20 mouse cellular contexts compared by ENCODE assay signal in the genomic region with DNA sequence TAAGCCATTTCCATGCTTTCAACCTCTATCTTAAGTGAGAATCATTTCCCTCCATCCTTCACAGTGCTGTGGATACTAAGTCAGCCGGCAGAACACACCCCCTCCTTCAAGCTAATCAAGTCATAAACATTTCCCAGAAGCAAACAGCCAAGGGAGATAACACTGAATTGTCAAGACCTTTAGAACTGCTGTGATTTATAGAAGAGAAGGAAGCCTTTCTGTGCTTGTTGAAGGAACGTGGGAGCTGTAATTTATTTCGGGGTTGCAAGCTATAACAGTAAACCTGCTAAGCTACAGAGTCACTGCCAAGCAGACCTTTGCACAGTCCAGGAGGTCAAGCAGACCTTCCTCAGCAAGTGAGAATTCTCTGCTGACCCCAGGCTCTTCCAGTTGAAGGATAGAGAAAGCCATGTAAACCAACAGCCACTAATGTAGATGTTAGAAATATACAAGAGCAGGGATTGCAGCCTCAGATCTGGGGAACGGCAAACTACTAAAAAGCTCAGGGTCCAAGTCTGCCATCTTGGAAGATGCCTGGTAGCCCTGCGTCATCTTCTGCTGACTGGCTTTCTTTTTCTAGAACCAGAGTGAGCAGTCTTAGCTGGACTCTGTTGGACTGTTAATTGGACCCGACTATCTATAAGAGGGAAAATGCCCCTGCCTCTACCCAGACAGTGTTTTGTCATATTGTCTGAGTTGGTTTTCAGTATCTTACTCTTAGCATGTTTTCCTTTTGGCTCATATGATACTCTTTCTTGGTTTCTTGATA.
DNase-seq lines count a peak whose midpoint lies in the region; ATAC-seq lines count a peak whose summit lies in the region.
"Had no signal": no experiment of that assay in that cellular context is flagged by ENCODE, and none has a peak within 500 bp of the region (broad histone marks: within the 10 kb centered on the region; RNA-seq: fewer than 3 reads in every experiment).

No protein-coding gene starts in this region.

- WGBS in intestine, embryonic 14.5 days, result 32% methylated on average over 6 of the region's 6 CpGs
- WGBS in kidney, embryonic 15.5 days, result 38% methylated on average over 6 of the region's 6 CpGs

- no peak overlapping the region for H3K4me3 ChIP-seq in intestine, embryonic 14.5 days (ENCODE audit: low read depth, low read length)
- H3K4me3 ChIP-seq in kidney, embryonic 15.5 days (replicated peaks), result no peak overlapping the region
- H3K4me3 ChIP-seq: heart, adult 2 months; limb, embryonic 12.5 days; liver, embryonic 15.5 days; midbrain, embryonic 10.5 days had no signal

- H3K4me1 ChIP-seq in intestine, embryonic 14.5 days (replicated peaks; ENCODE audit: control insufficient read depth, insufficient read depth, low read length), result peaks cover 35% of the 10 kb centered on the region
- H3K4me1 ChIP-seq in kidney, embryonic 15.5 days, result peaks cover 33% of the 10 kb centered on the region

- DNase-seq in embryo, embryonic 10.5 days (ENCODE audit: low spot score), result peak; percentile 30
- DNase-seq in embryo, embryonic 9.5 days (ENCODE audit: extremely low spot score), result no peak
- no peak for DNase-seq in intestine, embryonic 14.5 days (ENCODE audit: low spot score)
- DNase-seq in mesoderm, embryonic 11.5 days (ENCODE audit: low read depth, low spot score), result peak; percentile 34
- no peak for DNase-seq in left cerebral cortex, adult 9 months (ENCODE audit: low spot score in 2 of 2)
- DNase-seq in cerebellum, adult 11-12 months, result no peak
- DNase-seq in retina, embryonic 14.5 days (ENCODE audit: low spot score), result no peak
- DNase-seq: cerebellum, postnatal 10 days; embryo, embryonic 11 days; gastrocnemius, postnatal 10 days; heart, adult 2 months; lung, postnatal 36 days; thymus, postnatal 36 days had no signal

- no peaks in the 10 kb centered on the region for H3K27me3 ChIP-seq in intestine, embryonic 14.5 days (replicated peaks; ENCODE audit: control insufficient read depth, insufficient read depth, low read length)
- no peaks in the 10 kb centered on the region for H3K27me3 ChIP-seq in kidney, embryonic 15.5 days
- H3K27me3 ChIP-seq: limb, embryonic 12.5 days; liver, embryonic 15.5 days had no signal

- no peaks in the 10 kb centered on the region for H3K36me3 ChIP-seq in intestine, embryonic 14.5 days (ENCODE audit: control insufficient read depth, insufficient read depth, low read length)
- no peaks in the 10 kb centered on the region for H3K36me3 ChIP-seq in kidney, embryonic 15.5 days
- H3K36me3 ChIP-seq: G1E; limb, embryonic 12.5 days; liver, embryonic 15.5 days had no signal

- H3K9me3 ChIP-seq in intestine, embryonic 14.5 days (ENCODE audit: control insufficient read depth, low read length), result no peaks in the 10 kb centered on the region
- no peaks in the 10 kb centered on the region for H3K9me3 ChIP-seq in kidney, embryonic 15.5 days (replicated peaks)
- H3K9me3 ChIP-seq: G1E; limb, embryonic 12.5 days; liver, embryonic 15.5 days; midbrain, embryonic 10.5 days had no signal

- peak overlapping the region; percentile 8; the same call in 1 of the 2 replicates for H3K4me2 ChIP-seq in intestine, embryonic 14.5 days (ENCODE audit: low read length)
- H3K4me2 ChIP-seq in kidney, embryonic 15.5 days, result no peak overlapping the region
- H3K4me2 ChIP-seq: limb, embryonic 12.5 days; liver, embryonic 15.5 days had no signal

- ATAC-seq in intestine, embryonic 14.5 days (replicated peaks; ENCODE audit: low FRiP score, low TSS enrichment, low read depth), result peak; percentile 84
- ATAC-seq in kidney, embryonic 15.5 days (replicated peaks; ENCODE audit: low FRiP score), result peak; percentile 79
- ATAC-seq: CD4-positive, CD25-positive, alpha-beta regulatory T cell, adult 4 months; inflammation-experienced regulatory T-cells, adult 6 months had no signal

- no peak overlapping the region for H3K9ac ChIP-seq in intestine, embryonic 14.5 days (ENCODE audit: low read length)
- no peak overlapping the region for H3K9ac ChIP-seq in kidney, embryonic 15.5 days
- H3K9ac ChIP-seq: limb, embryonic 12.5 days; liver, embryonic 15.5 days had no signal

- peak overlapping the region; percentile 9; the same call in 1 of the 2 replicates for H3K27ac ChIP-seq in intestine, embryonic 14.5 days (ENCODE audit: low read depth)
- no peak overlapping the region for H3K27ac ChIP-seq in kidney, embryonic 15.5 days
- H3K27ac ChIP-seq: heart, adult 2 months; limb, embryonic 12.5 days; liver, embryonic 15.5 days; midbrain, embryonic 10.5 days had no signal

Comparison
In these comparisons a context has a peak if more than half of its experiments do, and no peak if none do; other contexts are left out.
1. DNase-seq: peak in embryo, embryonic 10.5 days (single experiment) and mesoderm, embryonic 11.5 days (single experiment); none in embryo, embryonic 9.5 days (single experiment), intestine, embryonic 14.5 days (single experiment), left cerebral cortex, adult 9 months (0 of 2), cerebellum, adult 11-12 months (single experiment) and retina, embryonic 14.5 days (single experiment).